Mouse (Mus musculus): Measurements from ENCODE around the gene Tmprss12.
"Not testable (repeated sequence)": the region's sequence is repeated elsewhere in the genome, so short reads cannot be mapped to it uniquely, and the experiment has no call there.

The Tmprss12 gene

DNA sequence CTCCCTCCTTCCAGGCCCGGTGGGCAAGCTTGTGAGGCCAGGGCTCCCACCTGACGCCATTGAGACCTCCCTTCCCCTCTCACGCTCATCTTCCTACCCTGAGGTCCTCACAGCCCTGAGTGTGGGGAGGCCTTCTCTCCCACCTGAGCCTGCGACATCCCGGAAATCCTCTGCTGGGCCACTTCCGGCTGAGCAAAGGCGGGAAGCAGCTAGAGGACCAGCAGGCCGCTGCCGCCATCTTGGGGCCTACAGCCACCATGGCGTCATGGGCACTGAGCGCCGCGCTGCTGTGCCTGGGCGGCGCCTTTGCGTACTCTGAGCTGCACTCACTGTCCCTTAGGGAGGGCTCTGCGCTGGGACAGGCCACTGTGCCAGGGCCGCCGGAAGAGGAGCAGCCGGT, at the start of gene Tmprss12:
Tmprss12 (plus strand) TSS at position 212 of the 400 bp plus-strand sequence.
- DNase-seq (ENCODE audit: low read depth) = no peak

DNA sequence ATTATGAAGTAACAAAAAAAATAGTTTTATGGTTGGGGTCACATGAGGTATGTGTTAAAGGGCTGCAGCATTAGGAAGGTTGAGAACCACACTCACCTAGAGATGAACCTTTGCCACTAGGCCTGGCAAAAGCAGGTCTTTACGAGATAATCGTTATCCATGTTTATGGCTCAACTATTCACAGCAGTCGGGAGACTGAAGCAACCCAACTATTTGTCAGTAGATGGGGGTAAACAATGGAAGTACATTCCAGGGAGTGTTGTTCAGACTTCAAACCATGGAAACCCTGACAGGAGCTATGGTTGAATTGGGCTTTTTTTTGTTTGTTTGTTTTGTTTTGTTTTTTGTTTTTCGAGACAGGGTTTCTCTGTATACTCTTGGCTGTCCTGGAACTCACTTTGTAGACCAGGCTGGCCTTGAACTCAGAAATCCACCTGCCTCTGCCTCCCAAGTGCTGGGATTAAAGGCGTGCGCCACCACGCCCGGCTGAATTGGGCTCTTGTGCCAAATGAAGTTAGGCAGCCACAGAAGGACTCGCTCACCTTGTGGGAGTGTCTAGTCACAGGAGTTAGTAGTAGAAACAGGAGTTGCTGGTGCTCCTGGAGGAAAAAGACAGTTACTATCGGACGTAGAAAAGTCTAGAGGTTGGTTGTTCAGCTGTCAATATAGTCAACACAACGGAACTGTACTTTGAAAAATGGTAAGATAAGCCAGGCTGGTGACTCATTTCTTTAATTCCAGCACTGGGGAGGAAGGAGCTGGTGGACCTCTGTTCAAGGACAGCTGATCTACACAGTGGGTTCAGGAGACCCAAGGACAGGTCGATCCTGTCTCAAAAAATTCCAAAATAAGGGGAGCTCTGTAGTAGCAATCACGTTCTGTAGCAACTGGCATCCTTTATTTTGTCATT, 48.8 kb upstream of the Tmprss12 start:
- no peak for DNase-seq (ENCODE audit: low read depth)

DNA sequence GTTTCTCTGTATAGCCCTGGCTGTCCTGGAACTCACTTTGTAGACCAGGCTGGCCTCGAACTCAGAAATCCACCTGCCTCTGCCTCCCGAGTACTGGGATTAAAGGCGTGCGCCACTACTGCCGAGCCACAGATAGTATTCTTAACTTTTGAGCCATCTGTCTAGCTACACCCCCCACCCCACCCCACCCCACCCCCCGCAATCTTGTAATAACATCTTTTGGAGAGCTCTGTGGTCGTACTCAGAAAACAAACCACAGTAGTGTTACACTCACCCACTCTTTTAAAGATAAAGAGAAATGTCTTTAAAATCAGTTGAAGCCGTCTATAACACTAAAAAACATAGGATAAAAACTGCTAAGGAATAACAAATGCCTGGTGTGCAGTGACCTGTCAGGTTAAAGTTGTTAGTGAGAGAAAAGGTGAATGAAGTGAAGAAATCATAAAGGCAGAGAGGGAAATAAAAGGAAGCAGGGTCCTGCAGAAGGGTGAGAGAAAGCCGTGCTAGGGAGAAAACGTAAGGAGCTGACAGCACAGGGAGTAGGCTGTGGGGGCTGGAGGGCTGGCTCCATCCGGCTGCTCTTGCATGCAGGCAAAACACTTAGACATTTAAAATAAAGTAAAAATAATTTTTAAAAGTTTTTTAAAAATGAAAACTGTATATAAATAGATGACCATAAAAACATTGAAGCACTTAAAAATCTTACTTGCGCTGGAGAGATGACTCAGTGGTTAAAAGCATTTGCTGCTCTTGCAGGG, 45.2 kb upstream of the Tmprss12 start:
- no peak for DNase-seq (ENCODE audit: low read depth)

DNA sequence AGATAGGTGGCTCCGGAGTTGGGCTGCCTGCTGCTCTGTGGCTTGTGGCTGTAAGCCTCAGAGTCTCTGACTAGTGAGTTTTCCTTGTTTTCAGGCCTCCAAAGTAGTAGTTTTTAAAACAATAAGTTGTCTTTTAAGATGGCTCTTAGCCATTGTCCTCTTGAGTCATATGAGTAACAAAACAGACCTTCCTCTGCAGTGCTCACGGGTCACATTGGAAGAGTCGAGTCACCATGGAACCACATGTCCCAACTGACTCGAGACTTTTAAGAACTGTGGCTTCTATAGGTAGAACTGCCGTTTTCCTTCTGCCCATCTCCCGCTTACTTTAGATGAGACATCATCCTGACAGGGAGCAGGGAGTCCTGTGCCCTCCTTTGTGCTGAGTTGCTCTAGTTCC, 43.7 kb upstream of the Tmprss12 start:
- no peak for DNase-seq (ENCODE audit: low read depth)

DNA sequence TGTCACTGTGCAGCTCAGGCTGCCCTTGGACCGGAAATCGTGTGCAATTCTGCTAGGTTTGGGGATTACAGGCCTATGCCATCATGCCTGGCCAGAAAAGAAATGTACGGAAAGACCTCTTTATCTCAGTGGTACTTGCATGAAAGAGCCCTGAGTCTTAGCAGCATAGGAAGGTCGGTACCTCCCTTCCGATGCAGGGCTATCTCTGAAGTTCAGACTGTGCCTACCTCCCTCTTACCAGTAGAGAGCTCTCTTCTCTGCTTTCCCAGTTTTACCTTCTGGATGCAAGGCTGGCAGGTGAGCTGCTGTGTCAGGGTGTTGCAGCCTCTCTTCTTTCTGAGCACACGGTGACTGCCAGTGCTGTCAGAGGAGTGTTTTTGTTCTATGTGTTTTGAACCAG, 38.9 kb upstream of the Tmprss12 start:
- no peak for DNase-seq (ENCODE audit: low read depth)

DNA sequence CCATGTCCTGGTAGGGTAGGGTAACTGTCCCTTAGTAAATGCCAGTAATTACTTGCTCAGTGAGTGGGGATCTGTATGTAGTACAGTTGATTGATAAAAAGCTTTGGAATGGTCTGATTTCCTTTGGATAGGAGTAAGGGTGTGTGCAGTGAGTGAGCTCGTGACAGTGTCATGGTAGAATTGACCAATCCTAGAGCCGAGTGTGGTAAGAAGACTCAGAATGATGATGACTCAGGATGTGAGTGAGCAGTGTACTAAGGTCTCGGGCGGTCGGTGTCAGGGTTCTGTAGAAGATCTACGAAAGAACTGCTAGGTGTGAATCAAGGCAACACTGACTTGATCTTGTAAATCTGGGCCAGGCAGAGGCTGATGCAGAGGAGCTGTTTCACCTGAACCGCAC, 34.7 kb upstream of the Tmprss12 start:
- DNase-seq (ENCODE audit: low read depth) = no peak

DNA sequence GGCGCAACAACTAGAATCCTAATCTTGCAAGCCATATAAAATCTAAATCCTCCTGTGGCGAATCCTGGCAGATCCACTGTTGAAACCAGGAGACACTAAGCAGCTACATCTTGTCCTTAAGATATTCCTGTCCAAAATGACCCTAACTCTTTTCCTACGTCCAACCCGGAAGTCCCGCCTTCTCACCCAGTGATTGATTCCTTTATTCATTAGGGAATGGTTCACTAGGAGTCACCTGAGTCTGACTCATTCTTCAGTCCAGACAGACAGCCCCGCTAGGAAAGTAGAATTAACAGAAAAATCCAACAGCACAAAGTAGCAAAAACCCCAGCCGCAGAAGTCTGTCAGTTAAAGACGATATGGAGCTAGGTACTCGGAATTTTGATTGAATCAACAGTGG, 33.3 kb upstream of the Tmprss12 start:
- no peak for DNase-seq (ENCODE audit: low read depth)

DNA sequence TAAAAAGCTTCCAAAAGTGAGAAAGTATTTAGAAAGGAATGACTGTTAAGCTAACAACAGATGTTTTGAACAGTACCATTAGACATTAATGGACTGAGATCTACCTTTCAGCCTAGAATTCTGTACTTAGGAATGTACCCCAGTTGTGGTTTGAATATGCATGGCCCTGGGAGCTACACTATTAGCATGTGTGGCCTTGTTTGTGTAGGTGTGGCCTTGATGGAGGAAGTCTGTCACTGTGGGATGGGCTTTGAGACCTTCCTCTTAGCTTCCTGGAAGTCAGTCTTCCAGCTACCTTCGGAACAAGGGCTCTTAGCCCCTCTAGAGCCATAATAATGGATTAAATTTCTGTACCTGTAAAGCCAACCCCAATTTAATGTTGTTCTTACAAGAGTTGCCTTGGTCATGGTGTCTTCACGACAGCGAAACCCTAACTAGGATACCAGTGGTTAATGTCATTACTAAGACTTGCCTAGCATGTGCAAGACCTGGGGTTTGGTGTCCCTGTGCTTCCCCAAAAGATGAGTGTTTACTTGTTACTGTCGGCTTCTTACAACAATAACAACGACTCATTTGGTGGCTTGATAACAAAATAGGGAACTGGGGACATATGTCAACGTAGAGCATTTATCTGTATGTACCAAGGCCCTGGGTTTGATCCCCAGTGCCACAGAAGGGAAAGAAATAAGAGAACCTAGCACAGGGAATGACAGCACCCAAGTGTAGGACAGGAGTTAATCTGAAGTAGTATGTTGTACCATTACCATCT, 31.8 kb upstream of the Tmprss12 start:
- no peak for DNase-seq (ENCODE audit: low read depth)

DNA sequence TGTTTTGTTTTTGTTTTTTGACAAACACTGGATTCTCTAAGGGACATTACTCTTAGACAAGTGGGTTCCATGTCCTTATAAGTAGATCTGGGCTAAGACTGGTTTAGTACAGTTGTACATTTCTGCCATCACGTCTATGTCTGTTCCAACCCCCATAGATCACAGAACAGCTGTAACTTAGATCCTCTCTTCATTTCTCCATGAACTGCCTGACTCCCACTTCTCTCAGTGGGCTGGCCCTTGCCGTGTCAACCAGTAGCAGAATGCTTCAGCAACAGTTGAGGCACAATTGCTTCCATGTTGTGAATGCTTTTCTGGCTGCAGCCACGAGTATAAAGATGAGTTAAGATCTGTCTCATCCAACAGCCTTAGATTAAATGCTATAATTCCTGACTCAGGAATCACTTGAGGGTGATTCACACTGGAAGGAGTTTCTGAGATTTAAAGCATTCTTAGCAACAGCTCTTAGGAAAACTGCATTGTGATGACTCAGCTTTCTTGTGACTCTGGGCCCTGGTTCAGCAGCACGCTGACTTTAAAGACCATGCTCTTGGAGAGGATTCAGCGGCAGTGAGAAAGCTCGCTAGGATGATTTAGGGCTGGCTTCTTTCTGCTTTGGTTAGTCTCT, 29.4 kb upstream of the Tmprss12 start:
- no peak for DNase-seq (ENCODE audit: low read depth)

DNA sequence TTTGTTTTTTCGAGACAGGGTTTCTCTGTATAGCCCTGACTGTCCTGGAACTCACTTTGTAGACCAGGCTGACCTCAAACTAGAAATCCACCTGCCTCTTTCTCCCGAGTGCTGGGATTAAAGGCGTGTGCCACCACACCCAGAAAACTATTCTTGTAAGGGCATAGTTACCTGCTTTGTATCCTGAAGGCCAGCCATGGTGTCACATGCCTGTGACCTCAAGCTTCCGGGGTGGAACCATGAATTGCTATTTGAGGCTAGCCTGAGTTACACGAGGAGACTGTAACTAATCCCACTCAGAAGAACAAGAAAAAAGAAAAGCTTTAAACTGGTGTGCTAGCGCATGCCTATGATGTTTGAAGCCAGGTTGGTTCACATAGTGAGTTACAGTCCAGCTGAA, 24.3 kb upstream of the Tmprss12 start:
- DNase-seq (ENCODE audit: low read depth) = no peak

DNA sequence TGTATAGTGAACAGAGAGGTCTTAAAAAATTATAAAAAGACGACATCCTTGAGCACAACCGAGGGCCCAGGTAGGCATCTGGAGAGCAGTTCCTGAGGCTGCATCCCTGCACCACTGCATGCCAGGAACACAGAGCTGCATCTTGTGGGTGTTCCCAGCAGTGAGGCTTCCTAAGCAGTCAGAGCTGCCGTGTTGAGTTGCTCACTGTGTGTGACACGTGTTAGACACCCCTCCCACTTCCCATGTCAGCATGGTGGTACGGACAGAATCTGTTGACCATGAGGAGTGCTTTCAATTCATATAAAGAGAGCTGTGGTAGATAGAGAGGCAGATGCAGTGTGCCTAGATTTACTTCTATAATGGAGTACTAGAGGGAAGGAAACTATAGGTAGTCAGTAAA, 23.3 kb upstream of the Tmprss12 start:
- DNase-seq (ENCODE audit: low read depth) = no peak

DNA sequence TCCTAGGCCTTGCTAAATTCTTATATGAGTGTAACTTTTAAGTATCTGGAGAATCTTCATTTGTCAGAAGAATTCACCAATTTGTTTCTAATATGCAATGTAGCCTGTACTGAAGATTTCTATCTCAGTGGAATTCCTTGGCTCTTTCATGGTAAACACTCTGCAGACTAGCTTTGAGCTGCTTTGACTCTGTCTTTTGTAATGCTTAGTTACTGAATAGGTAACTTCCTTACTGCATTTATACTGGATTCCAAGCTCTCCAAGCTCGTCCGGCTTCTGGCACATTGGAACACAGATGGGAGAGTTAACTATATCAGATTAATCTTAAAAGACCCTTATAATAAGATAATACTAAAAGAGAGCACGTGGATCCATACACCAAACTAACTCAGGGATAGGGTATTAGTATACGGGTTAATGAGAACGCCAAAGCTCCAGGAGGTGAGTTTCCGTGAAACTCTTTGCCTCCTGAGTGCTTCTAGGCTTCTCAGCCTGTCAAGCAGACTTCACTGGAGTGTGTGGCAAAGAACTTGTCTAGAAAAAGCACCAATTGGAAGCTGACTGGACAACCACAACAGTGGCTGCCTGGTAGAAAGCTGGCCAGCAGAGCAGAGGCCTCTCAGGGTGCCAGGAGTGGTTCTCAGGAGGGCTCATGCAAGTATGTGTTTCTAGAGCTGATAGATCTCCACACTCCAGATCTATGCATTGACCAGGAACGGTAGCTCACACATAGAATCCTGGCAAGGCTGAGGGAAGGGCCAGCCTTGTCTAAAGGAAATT, 21.8 kb upstream of the Tmprss12 start:
- no peak for DNase-seq (ENCODE audit: low read depth)

DNA sequence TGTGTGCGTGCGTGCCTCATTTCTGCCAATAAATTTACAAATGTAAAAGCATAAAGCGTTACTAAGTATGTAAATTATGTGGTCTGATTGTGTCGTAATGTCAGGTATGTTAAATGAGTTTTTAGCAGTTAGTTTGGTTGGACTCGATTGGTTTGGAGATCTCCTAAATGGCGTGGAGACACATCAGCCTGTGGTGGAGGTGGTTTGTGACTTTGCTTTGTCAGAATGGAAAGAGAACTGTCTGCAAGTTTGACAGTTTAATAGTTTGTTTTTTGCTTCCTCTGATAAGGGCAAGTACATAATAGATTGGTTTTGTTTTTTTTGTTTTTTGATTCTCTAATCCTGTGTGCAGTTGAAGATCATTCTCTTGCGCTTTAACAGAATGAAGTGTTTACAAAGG, 20.3 kb upstream of the Tmprss12 start:
- not testable (repeated sequence) for DNase-seq (ENCODE audit: low read depth)

DNA sequence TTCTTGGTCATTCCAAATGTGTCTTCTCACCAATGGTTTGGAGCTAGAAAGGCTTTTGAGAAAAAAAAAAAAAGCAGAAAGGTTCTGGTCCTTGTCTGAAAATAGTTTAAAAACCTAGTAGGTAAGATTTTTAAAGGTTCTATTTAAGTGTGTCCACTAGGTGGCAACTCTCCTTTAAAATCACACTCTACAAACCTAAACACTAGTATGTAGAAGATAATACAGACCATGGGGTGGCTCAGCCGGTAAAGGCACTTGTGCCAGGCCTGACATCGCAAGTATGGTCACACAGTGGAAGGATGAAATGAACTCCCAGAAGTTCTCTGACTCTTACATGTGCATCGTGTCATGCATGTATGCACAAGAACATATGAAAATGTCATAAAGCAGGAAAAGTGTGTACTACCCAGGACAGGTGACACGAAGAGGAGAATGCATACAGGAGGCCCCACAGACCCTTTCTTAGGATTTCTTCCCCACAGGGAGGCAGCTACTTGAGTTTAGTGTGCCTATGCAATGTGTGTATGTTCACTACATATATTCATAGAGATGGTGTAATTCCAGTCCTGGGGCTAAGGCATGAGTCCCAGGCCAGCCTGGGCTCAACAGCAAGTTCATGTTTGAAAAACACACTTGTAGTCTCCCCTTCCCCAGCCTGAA, 17.3 kb upstream of the Tmprss12 start:
- peak; percentile 12 for DNase-seq (ENCODE audit: low read depth)

DNA sequence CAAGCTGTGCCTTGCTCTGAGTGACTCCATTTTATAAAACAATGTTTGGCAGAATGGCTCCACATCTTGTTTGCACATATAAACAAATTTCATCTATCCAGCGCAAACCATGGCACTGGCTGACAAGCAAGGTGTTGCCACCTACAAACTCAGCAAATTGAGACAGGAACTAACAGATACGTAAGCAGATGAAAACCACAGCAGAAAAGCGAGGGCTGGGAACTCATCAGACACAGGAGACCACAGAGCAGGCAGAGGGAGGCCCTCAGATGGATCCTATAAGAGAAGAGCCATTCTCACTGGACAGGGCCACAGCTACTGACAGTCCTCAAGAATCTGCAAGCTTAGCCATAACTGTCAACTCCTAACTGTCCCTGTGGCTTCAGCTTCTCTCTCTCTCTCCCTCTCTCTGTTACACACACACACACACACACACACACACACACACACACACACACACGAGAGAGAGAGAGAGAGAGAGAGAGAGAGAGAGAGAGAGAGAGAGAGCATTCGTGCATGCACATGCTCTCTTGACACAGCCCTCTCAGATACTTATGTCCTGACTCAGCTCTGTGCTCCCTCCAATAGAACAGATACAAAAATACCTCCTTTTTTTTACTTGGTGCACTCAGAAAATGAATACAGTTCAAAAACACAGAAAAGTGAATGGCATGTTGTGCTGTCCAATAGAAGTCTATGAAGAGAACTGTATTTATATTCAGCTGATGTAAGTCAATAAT, 14.9 kb upstream of the Tmprss12 start:
- no peak for DNase-seq (ENCODE audit: low read depth)

DNA sequence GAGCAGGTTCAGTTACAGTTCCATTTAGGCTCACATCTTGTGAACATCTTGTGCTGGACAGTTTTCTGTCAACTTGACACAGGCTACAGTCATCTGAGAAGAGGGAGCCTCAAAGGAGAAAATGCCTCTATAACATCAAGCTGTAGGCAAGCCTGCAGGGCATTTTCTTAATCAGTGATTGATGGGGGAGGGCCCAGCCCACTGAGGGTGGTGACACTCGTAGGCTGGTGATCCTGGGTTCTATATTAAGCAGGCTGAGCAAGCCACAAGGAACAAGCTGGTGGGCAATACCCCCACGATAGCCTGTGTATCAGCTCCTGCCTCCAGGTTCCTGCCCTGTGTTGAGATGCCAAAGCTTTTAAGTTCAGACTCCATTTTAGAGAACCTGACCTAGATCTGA, 11.7 kb upstream of the Tmprss12 start:
- DNase-seq (ENCODE audit: low read depth) = no peak

DNA sequence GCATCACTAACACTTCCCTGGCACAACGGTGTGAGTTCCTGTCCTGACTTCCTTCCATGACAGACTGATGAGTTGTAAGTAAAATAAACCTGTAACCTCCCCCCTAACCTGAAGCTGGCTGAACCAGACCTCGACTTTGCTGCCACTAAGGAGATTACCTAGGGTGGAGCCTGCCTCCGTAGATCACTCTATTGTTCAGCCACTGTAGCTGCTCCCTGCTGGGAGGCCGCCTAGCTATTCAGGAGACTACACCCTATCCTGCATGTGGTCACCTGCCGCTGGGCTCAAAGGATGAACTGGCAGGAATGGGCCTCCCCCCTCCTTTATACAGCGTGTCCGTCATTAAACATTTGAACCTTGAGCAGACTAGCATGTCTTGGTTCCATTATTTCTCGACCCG, 10.9 kb upstream of the Tmprss12 start:
- DNase-seq (ENCODE audit: low read depth) = no peak

DNA sequence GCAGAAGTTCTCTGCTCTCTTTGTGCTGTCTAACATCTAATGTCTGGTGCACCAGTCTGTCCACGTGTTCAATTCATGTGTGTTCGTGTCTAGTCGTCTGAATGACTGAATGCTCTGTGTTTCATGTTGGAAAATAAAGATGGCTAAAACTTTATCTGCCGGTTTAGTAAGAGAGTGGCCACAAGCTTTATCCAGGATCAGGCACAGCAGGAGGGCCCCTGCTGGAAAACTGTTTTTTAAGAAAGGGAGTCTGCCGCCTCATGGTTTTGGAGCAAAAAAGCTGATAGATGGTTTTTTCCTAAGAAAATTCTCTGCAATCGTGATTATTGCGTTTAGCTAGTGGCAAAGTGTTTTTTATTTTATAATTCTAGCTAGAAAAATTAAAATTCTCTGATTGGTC, 10.0 kb upstream of the Tmprss12 start:
- not testable (repeated sequence) for DNase-seq (ENCODE audit: low read depth)

DNA sequence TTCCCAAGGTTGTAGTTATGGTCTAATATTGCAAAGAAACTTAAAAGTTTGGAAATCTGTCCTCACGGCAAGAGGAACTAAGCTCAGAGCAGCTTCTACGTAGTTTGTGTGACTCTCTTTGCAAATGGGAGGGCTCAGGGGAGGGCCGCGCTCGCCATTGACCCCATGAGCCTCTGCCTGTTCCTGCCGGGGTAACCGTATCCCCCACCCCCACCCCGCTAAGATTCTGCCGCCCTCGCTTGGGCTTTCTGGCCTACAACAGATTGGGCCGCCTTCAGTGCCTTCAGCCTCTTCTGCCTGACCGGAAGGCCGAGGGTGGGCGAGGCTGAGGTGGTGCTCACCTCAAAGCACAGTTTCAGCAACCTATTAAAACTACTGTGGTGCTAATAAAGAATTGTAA, 9.2 kb upstream of the Tmprss12 start:
- DNase-seq (ENCODE audit: low read depth) = no peak

DNA sequence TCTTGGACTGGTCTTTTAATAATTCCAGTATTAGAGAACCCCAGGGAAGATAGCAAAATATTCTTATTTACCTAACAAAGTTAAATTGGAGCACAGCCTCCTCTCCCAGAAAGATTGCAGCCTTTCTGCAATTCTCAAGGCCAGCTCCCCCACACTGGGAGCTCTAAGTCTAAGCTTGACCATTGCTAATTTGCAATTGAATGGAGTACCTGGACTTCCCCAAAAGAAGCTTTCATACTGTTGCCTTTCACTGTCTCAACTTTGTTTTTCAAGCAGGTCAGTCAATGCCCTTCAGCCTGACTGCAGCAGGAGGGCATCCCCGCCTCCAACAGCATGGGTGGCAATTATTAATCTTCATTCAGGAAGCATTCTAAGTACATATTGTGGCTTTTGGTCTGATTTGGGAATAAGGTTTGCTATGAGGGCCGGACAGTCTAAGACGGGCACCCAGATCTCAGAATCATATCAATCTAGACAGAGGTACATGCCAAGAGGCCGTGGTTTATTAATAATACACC, 6.8 kb upstream of the Tmprss12 start:
- not testable (repeated sequence) for DNase-seq (ENCODE audit: low read depth)
